Mouse (Mus musculus): ENCODE results near the gene Calca. TPM values are rescaled to one million over a fixed set of nuclear protein-coding genes. Genes with fewer than 3 reads are reported as not detected.
"Not testable (repeated sequence)": the region's sequence is repeated elsewhere in the genome, so short reads cannot be mapped to it uniquely, and the experiment has no call there.

The Calca gene
- polyA plus RNA-seq, 1 experiment from 2014 or later: 11.9 TPM

DNA sequence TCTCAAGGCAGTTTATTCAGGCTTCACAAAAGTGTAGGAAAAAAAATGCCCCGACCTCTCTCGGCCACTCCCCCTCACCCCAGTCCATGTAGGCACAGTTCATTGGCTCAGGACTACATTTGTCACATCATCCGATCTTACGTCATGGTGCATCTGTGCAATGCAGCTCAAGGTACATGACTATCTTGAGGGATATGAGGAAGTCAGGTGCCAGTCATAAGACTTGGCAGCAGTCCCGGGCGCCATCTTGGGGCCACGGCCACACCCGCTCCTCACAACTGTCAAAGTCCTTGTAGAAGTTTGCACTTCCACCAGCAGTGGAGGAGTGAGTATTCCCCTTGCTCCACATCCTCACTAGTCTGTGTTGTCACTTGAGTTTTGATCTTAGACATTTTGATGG lies 41.8 kb downstream of the Calca start:
- not testable (repeated sequence) for ATAC-seq (ENCODE audit: low FRiP score); H3K4me2 ChIP-seq; H3K9me3 ChIP-seq (ENCODE audit: control insufficient read depth, low read length); H3K27ac ChIP-seq (ENCODE audit: low read depth, low read length); H3K36me3 ChIP-seq (ENCODE audit: control insufficient read depth, insufficient read depth, low read length); H3K4me3 ChIP-seq (ENCODE audit: low read depth, low read length); H3K27me3 ChIP-seq (ENCODE audit: control insufficient read depth, insufficient read depth, low read length); DNase-seq (ENCODE audit: low spot score, missing footprints); H3K4me1 ChIP-seq (ENCODE audit: control insufficient read depth, insufficient read depth, low read length); H3K9ac ChIP-seq (ENCODE audit: low read length)
- WGBS: 92% methylated on average over 8 of the region's 8 CpGs

DNA sequence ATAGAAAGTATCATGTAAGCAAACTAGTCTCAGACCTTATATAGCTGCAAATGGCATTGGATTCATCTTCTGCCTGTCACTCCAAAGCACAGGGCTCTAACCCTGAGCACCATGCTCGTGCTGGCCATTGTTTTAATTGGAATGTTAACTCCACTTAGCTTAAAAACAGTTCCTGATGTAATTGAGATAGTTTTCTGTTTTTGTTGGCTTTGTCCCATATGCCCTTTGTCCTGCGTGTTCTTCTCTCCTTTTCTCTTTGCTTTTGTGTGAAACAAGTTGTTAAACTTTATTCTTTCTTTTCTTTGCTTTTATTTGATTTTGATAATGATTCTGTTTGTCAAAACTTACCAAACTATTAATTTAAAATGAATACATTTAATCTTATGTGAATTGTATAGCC lies 53.7 kb downstream of the Calca start:
- WGBS: 54% methylated on average over 2 of the region's 2 CpGs
- DNase-seq (ENCODE audit: low spot score, missing footprints) (no peak), ATAC-seq (ENCODE audit: low FRiP score) (no peak)
- Histone ChIP-seq H3K4me3 (ENCODE audit: low read depth, low read length) (no peak overlapping the region), H3K4me2 (no peak overlapping the region), H3K4me1 (ENCODE audit: control insufficient read depth, insufficient read depth, low read length) (no peaks in the 10 kb centered on the region), H3K27me3 (ENCODE audit: control insufficient read depth, insufficient read depth, low read length) (no peaks in the 10 kb centered on the region), H3K27ac (ENCODE audit: low read depth, low read length) (no peak overlapping the region), H3K36me3 (ENCODE audit: control insufficient read depth, insufficient read depth, low read length) (no peaks in the 10 kb centered on the region), H3K9me3 (ENCODE audit: control insufficient read depth, low read length) (no peaks in the 10 kb centered on the region), H3K9ac (ENCODE audit: low read length) (no peak overlapping the region)

Other genes starting within 250 kb of the Calca start
- 12.5 and 13.4 TPM in 2 replicates for gene Pde3b, start 221.1 kb downstream of the Calca start, polyA plus RNA-seq (2014; fragmentation: Nextera tagmentation; extraction: Ambion mirVana)
- 1.5 and 2.0 TPM in 2 replicates for gene Cyp2r1, start 73.4 kb downstream of the Calca start, polyA plus RNA-seq (2014; fragmentation: Nextera tagmentation; extraction: Ambion mirVana)
- not detected in 2 replicates for gene Calcb, start 82.3 kb upstream of the Calca start, polyA plus RNA-seq (2014; fragmentation: Nextera tagmentation; extraction: Ambion mirVana)
- gene Insc, start 107.3 kb upstream of the Calca start, polyA plus RNA-seq (2014; fragmentation: Nextera tagmentation; extraction: Ambion mirVana): 1.7 and 2.2 TPM in 2 replicates

All from midbrain, embryonic 11.5 days (tissue).